Mouse (Mus musculus): ENCODE results near the gene Fgf2. TPM values are rescaled to one million over a fixed set of nuclear protein-coding genes. Genes with fewer than 3 reads are reported as not detected.

Fgf2 gene
- 1 to 10 TPM; 4.6 to 5.6 TPM for total RNA-seq (2021)
- long read RNA-seq, experiment 1, full-length matches to known transcripts, result 1 of 1 reads
- long read RNA-seq, experiment 1, partial matches to known transcripts, result 0 of 1 reads
- long read RNA-seq, experiment 1, other reads (novel, unspliced or antisense), result 0 of 1 reads
- long read RNA-seq, experiment 2, partial matches to known transcripts, result 0 of 2 reads
- long read RNA-seq, experiment 2, other reads (novel, unspliced or antisense), result 2 of 2 reads

DNA sequence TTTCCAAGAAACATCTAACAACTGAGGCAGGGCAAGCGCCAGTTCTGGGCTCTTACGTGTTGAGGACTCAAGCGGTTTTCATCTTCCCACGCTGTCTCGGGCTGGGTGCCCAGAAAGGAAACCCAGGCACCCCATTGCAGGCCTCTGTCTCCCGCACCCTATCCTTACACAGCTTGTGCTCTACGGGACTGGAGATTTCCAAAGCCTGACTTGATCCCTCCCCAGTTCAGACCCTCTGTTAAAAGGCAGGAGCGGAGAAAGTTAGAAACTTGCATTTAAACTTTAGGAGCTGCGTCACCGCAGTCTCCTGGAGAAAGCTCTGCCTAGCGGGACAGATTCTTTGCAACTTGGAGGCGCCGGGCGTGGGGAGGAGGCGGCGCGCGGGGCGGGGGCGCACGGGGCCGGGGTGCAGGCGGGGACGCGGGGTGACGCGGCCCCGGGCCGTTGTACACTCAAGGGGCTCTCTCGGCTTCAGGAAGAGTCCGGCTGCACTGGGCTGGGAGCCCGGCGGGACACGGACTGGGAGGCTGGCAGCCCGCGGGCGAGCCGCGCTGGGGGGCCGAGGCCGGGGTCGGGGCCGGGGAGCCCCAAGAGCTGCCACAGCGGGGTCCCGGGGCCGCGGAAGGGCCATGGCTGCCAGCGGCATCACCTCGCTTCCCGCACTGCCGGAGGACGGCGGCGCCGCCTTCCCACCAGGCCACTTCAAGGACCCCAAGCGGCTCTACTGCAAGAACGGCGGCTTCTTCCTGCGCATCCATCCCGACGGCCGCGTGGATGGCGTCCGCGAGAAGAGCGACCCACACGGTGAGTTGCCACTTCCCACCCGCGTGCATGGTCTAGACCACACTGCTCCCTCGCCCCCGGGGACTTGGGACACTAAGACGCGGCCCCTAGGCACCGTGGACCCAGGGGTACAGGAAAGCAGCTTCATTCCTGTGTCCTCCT lies at the start of gene Fgf2:
Fgf2 (plus strand) TSS at position 126 of the 945 bp plus-strand sequence.
- DNase-seq (ENCODE audit: low spot score in 2 of 2), result peak; percentile 56 to 75

GRCm38 (mm10) chr3:37299470-37299869 lies 48.7 kb upstream of the Fgf2 start:
- DNase-seq (ENCODE audit: low spot score in 2 of 2), result no peak

GRCm38 (mm10) chr3:37302685-37303084 lies 45.5 kb upstream of the Fgf2 start:
- peak; percentile 25 to 54 for DNase-seq (ENCODE audit: low spot score in 2 of 2)

- no peak for DNase-seq (ENCODE audit: low spot score in 2 of 2)
These were observed 44.6 kb upstream of the Fgf2 start for GRCm38 (mm10) chr3:37303392-37304139.

DNA sequence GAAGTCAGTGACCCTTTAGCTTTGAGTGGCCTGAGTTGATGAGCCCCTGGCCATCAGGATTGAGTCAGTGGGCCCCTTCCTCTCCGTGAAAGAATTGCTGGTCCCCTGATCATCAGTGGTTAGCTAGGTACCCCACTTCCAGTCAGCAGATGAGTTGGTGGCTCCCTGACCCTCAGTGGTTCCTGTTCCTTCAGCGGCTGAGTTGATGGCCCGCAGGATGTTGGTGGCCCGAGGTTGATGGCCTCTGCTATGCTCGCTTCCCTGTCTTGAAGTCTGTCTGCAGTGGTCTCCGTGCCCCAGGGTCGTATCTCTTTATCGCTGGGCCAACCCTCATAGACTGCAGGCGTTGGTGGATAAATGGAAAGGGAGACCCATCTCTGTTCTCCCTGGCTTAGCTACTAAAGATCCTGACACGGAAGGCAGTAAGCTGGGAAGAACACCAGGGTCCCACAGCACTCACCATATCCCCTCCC lies 36.2 kb upstream of the Fgf2 start:
- no peak for DNase-seq (ENCODE audit: low spot score in 2 of 2)

DNA sequence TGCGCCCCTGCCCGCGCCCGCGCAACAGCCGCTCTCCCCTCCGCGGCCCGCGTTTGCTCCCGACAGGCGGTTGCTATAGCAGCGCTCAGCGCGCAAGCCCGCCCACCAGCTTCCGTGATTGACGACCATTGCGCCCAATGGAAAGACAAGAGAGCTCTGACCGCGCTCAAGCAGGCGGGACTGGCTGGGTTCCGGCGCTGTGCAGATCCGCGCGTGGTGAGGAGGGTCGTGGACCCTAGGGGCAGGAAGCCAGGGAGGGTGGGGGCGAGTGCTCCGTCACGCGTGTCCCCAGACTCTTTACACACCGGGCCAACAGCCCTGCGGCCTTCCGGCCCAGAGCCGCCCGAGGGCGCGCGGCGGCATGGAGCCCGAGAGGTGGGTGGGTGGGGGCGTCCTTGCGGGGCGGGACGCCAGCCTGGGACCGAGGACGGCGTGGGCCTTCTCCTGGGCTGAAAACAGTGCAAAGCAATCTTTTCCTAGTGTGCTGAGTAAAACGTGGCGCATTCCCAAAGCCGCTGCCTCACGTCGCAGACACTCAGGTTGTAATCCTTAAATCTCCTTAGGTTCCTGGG lies 35.7 kb upstream of the Fgf2 start, which contains the start of the genes Bbs12 and Cetn4:
Bbs12 (plus strand) TSS at position 185 of the 572 bp plus-strand sequence.
Cetn4 (minus strand) TSS at position 339 of the 572 bp plus-strand sequence.
- peak; percentile 98 to 99 for DNase-seq (ENCODE audit: low spot score in 2 of 2)

DNA sequence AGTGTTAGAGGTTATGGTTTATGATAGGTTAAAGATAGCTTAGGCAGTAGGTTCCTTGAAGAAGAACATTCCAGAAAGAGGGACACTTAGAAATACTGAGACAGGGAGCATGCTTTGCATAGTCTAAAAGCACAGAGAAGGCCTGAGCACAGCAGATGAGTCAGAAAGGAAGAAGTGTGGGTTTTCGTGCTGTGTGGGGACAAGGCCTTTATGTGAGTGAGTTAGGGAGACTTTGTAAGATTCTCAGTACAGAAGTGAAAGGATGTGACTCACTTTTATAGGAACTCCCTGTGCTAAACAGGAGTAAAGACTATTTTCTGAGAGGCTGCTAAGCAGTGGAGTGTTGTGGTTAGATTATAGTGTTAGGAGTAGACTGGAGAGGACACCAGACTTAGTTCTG lies 34.8 kb upstream of the Fgf2 start:
- peak; percentile 37 to 41 for DNase-seq (ENCODE audit: low spot score in 2 of 2)

GRCm38 (mm10) chr3:37316233-37316632 lies 31.9 kb upstream of the Fgf2 start:
- no peak for DNase-seq (ENCODE audit: low spot score in 2 of 2)

- no peak for DNase-seq (ENCODE audit: low spot score in 2 of 2)
These were observed 23.8 kb upstream of the Fgf2 start for GRCm38 (mm10) chr3:37324310-37324709.

- no peak for DNase-seq (ENCODE audit: low spot score in 2 of 2)
These were observed 22.6 kb upstream of the Fgf2 start for GRCm38 (mm10) chr3:37325317-37326112.

DNA sequence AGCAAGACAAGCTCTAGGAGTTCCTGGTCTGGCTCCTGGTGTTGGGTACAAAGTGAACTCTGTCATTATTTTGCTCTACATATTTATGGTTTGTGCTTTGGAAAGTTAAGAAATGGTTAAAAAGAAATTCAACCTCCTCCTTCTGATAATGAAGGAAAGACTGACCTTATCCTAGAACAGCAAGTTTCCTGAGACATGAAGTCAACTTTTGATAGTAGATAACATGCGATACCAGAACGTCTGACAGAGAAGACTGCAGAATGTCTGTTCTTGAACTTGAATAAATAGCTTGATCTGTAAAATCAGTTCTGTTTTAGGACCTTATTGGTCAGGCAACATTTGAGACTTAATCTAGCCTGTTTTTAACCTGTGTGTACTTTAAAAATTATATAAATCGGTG lies 21.5 kb upstream of the Fgf2 start:
- no peak for DNase-seq (ENCODE audit: low spot score in 2 of 2)

DNA sequence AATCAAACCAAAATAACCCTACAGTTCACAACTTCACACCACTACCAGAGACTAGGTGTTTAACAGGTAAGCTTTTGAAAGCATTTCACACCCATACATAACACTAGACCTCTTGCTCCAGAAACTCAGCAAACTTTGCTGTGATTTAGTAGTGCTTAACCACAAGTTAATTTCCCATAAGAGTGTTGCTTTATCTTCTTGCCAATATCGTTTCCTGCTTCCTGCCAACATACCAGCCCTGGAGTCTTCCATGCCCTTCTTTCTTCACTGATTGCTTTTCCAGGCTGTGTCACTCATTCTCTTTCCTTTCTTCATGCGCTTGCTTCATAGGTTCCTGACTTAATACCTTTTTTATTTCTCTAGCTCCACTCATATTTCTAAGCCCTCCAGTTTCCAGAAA lies 19.7 kb upstream of the Fgf2 start:
- no peak for DNase-seq (ENCODE audit: low spot score in 2 of 2)

- no peak for DNase-seq (ENCODE audit: low spot score in 2 of 2)
These were observed 18.2 kb upstream of the Fgf2 start for GRCm38 (mm10) chr3:37329963-37330362.

DNA sequence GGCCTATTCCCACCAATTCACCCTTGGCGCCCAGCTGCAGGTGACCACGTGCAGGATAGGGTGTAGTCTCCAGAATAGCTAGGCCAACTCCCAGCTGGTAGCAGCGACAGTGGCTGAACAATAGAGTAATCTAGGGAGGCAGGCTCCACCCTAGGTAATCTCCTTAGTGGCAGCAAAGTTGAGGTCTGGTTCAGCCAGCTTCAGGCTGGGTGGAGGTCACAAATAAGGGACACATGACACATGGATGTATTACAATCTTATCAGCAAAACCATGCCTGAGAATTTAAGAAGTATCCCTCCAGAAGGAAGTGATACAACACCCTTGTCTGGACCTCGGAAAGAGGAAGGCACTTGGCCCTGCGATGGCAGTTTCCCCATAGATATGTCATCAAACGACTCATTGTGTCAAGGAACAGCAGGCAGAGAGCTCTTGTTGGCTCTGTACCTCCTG lies 16.1 kb upstream of the Fgf2 start:
- DNase-seq (ENCODE audit: low spot score in 2 of 2), result no peak

DNA sequence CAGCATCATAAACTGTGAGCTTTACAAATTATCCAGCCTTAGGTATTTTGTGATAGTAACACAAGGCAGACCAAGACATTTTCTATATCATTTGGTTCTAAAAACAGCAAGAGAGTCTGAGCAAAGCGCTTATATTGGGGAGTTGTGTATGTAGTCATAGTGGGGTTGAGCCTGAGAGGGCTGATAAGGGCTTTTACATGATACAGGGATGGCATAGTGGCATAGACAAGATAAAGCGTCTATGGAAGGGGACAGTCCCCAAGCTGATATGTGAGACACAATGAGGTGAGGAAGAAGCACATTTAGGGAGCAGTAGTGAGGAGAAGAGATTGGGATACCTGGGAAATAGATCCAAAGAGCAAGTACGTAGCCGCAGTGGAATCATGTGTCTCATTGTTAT lies 14.1 kb upstream of the Fgf2 start:
- DNase-seq (ENCODE audit: low spot score in 2 of 2), result no peak

- DNase-seq (ENCODE audit: low spot score in 2 of 2), result no peak
These were observed 7.0 kb upstream of the Fgf2 start for GRCm38 (mm10) chr3:37341110-37341509.

DNA sequence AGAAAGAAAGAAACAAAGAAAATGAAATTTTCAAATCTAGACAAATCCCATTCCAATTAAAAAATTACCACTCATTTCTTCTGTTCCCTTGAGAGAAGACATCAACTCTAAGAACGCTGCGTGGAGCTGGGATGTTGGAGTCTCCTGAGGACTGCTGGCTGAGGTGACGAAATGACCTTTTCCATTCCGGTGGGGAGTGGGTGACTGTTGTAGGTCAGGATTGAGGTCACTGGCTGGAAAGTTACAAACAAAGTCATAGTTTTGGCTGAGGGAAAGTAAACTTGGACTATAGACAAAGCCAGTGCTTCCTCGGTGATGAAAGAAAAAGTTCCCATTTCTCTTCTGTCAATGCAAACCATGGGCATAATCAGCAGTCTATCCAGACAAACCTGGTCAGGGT lies 5.3 kb upstream of the Fgf2 start:
- DNase-seq (ENCODE audit: low spot score in 2 of 2), result no peak

DNA sequence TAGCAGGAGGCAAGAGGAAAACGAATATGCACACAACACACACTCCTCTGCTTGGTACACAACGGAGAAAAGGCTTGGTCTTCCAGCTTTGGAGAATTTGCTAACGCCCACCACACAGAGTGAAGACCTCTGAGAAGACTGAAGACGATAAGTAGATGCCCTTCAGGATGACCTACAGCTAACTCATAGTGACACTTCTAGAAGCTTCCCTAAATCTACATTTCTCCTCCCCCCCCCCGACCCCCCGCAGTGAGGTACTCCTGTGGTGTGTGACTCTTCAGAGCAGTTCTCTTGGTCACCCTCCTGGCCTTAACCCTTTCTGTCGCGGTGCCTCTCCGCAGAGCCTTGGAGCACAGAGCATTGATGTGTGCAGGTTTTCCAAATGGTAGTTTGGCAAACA lies 475 bp upstream of the Fgf2 start:
- DNase-seq (ENCODE audit: low spot score in 2 of 2), result no peak

- DNase-seq (ENCODE audit: low spot score in 2 of 2), result no peak
These were observed 1.0 kb downstream of the Fgf2 start for GRCm38 (mm10) chr3:37349166-37349548.

DNA sequence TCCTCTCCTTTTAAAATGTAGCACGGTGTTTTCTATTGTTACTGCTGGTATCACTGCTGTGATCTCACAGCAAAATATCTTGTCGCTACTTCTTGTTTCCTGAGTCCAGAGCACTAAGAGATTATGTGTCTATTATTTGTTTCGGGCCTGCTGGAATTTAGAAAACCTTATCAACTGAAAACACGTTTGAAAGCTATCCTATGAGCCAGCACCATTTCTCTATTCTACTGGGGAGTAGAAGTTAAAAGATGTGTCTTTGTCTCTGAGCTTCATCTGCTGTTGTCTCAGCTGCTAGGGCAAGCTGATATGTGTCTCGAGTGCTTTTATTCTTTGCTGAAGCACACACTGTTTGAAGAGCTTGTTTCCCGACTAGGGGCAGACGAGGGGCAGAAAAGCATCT lies 2.2 kb downstream of the Fgf2 start:
- no peak for DNase-seq (ENCODE audit: low spot score in 2 of 2)
